Mouse (Mus musculus) CD8-positive naive resting alpha-beta T cell, adult 2 months (primary cell): ENCODE results near the gene Lrmda.

ENCODE experiments used
- DNase-seq, 2 experiments: peaks; one replicate each; pipeline ENCODE4 v3.0.0; 2022; ENCODE audit warnings: low read depth in 2 of 2, low spot score in 2 of 2

Lrmda gene

GRCm38 (mm10) chr14:22382101-22382500, 362.6 kb downstream of the Lrmda start:
- no peak for DNase-seq

DNA sequence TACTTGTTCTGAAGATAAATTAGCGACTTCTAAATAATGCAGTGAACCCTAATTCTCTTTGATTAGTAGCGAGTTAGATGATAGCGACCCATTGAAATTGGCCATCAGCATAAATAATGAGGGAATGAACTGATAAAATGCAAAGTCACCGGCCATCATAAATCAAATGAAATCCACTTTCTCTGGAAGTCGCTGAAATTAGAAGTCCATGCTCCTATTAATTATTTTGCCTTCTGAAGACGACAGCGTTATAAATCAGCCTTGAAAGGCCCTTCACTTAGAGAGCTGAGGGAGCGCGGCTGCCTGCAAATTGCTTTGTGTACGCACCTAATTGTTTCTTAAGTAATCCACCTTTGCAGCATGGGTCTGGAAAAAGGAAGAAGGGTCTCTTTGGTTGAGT, 374.1 kb downstream of the Lrmda start:
- no peak for DNase-seq

DNA sequence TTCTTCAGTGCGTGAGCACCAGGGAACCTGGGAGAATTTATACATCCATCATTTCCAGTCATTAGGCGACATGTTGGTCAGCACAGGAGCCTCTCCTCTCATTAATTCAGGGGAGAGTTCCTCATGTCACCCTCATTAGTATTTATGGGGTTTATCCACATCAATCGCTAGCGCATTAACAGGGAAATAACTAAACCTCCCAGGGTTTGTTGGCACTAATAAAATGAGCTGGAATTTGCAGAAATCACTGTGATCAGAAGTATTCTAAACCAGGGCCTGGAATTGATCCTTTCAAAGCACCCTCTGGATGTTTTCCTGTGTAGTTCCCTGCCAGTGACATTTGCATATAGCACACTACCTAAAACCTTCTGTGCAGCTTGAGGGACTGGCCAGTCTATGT, 382.9 kb downstream of the Lrmda start:
- no peak for DNase-seq

GRCm38 (mm10) chr14:22406623-22407022, 387.1 kb downstream of the Lrmda start:
- no peak for DNase-seq

DNA sequence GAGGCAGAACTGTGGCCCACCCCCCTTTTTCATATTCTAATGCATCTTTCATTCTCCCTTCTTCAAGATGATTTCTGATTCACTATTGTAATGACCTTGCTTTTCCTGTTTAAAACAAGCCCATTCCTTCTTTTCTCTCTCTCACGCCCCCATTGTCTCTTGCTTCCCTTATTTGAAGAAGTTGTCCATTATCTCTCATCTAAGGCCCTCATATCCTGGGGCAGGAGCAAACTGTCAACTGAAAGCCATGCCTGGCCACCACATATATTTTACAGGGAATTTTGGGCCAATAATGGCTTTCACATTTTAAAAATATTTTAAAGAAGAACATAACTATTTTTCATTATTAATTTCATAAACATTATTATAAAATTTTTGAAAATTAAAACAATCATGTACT, 391.3 kb downstream of the Lrmda start:
- no peak for DNase-seq

DNA sequence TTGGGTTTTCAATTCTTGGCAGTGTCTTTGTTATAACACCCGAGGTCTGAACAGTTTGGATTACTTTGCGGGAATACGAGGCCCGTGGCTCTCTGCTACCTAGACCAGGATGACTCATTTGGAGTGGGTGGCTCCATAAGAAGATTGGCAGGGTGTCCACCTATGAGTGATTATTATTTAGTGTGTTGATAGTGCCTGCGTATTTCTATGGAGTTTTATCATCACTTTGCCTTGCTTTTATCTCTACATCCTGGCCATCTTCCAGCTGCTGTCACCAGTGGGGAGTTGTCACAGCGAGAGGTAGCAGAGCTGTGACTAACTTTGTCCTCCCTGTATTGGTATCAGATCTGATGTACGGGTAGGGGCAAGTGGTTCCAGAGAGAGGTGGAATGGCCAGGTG, 393.7 kb downstream of the Lrmda start:
- DNase-seq: no peak

DNA sequence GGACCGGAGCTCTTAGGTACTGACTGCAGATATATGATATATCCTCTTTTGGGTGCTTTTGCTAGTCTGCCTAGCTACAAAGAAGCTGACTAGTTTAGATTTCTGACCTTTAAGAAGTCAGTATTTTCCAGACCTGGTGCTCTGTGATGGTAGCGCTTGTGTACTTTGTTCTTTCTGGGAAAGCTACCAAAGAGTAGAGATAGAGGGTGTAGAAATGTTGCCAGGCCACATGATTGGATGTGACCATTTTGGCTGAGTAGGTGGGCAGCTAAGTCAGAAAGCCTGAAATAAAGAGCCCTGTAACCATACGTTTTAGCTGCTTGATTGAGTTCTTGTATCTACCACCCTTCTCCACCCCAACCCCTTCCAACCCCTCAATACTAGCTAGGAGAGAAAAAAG, 398.2 kb downstream of the Lrmda start:
- no peak for DNase-seq

DNA sequence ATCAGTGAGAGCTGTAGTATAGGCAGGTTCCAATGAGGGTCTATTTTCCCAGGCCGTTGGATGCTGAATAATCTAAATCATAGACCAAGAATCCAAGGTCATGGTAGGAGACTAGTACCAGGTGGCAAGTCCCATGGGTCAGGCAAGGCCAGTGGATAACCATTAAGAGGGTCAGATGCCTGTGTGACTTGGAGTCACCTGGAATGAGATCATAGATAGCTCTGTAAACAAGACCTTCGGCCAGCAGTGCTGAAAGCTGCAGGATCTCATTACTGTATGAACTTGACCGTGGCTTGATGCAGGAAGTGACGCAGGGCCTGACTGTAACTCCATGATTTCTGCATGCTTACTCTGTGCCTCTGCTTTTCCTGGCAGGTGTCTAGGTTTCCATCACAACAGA, 402.2 kb downstream of the Lrmda start:
- DNase-seq: no peak

DNA sequence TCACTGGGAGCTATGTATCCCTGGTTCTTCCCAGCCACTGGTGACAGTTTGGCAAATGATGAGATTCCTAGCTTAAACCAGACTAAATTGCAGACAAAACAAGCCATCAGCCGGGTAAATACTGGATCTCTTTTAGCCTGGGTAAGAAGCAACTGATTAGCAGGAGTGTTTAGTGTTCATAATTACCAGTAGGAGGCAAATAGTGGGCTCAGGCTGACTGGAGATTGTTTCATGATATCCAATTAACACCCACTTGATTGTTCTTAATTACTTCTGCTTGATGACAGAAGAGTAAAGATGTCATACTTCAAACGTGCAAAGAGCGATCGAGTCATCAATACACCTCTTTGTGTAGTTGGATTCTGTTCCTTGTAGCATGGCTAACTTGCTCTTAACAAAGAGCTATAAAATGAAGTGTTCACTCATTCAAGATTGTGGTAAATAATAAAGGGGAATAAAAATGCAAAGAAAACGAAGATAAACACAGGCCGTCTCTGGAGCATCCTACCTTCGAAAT, 405.6 kb downstream of the Lrmda start:
- no peak for DNase-seq

DNA sequence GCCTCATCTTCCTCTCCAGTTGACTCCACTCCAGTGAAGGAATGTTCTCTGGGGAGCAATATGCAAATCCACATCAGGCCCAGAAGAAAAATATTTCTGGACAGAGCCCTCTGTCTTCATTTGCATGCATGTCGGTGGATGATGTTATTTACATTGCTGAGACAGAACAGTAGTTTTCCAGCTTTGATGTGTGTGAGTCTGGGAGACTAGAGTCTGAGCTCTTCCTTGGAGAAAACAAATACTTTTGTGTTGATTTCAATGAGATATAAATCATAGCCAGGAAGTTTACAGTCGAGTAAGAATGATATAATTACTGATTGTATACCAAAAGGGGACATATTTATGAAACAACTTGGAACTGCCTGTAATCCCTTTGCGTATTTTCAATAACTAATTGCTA, 415.9 kb downstream of the Lrmda start:
- DNase-seq: no peak

- DNase-seq: no peak
Measured at GRCm38 (mm10) chr14:22435860-22436377, 416.4 kb downstream of the Lrmda start.

DNA sequence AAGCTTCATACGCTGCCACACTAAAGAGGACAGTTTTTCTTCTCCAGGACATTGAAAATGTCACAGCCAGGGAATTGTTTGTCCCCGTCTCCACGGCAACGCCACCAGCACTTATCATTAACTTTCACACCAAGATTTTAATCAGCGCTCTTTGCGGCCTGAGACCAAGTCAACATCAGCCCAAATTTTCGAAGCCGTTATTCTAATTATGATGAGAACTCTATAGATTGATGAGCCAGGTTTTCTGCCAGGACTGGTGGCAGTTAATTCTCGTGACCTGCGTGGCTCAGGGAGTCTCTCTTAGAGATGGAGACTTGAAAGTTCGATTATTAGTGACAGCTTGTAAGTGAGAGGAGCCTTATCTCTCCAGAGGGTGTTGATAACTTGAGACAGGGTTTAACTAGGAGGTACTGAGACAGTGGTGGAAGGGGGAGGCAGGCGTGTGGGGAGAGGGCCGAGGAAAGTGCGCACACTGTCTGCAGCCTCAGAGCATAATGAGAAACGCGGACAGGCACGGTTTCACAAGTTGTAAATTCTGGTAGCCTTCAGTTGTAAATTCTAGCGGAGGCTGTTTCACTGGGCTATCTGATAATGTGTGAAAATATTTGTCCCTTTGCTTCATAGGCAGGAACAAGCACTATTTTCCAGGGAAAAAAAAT, 421.0 kb downstream of the Lrmda start:
- DNase-seq: no peak

GRCm38 (mm10) chr14:22441859-22442447, 422.4 kb downstream of the Lrmda start:
- no peak for DNase-seq

GRCm38 (mm10) chr14:22442719-22443118, 423.2 kb downstream of the Lrmda start:
- no peak for DNase-seq

DNA sequence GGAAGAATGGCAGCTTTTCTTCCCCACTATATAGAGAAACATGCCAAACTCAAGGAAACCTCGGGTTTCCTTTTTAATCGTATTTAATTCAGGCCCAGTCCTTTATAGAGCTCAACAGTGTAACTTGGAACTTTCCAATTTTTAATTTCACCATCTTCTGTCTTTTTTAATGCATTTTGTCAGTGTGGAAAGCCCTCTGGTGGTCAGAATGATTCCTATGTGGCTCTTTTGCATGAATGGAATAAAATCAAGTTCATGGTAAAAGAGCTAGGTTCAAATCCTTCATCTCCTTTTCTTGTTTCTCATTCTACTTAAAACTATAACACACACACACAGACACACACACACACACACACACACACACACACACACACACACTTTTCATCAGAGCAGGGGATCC, 425.0 kb downstream of the Lrmda start:
- no peak for DNase-seq

DNA sequence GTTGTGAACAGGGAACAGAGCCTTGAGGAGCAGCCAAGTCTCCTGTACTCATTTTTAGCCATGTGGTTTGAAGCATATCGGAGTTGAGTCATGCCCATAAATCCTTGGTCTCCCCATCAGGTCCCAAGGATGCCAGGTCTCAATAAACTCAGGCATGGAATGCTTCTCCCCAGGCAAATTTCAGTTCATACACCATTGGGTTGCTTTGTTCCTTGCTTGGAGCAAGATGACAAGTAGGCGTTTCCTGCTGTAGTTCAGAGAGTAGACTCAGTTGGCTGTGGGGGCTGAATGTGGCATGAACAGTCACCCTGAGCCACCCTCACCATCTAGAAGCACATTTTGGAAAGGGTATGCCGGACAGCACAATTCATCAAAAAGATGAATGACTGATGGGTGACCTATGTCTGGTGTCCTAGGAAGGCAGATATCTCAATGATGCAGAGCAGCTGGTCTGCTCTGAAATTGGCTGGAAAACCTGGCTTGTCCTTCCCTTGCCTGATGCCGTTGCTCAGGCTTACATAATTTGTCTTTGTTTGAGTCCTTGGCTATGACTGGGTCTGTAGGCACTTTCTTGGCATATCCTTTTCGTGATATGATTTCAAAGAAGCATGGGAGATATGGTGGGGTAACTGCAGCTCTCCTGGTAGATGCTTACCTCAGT, 425.8 kb downstream of the Lrmda start:
- DNase-seq: no peak

DNA sequence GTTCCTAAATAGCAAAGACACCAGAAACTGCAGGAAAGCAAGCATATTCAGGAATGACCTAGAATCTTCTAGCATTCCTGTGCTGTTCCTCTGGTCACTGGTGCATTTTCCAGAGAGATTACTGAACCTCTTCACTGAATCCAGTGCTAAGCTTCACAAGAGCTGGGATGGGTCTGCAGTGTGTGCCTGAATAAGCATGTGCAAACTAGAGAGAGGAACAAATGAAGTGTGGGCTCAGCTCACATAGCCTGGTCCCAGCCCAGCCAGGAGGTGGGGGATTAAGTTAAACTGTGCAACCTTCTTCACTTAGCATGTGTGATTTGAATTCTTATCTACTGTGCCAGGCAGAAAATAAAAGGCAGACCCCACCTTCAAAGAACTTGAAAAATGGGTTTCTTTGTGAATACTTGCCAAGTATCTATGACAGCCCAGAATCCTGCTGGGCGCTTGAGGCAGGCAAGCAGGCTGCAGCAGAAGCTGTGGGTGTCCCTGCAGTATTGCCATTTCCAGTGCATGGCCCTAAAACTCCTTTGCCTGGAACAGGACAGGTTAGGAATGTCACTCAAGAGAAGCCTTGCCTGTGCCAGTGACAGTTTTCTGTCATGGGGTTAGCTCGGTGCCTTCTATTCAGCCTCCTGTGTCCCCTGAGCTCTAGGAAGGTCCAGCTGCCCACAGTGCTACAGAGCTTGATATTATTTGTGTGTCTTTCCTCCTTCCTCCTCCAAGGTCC, 426.5 kb downstream of the Lrmda start:
- no peak for DNase-seq

- no peak for DNase-seq
Measured at GRCm38 (mm10) chr14:22451603-22452002, 432.1 kb downstream of the Lrmda start.

DNA sequence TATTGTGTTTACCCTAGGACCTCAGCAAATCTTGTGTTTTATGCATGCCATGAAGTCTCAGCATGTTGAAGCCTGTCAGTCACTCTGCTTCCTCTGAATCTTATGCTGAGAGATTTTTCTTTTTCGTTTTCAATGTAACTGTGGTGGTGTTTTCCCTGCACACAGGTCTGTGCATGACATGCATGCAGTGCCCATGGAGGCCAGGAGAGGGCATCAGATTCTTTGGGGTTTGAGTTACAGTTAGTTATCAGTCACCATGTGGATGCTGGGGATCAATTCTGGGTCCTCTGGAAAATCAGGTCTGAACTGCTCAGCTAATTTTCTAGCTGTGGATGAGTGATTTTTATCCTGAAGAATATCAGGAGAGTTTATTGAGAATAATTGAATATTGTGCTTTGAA, 444.8 kb downstream of the Lrmda start:
- DNase-seq: no peak

GRCm38 (mm10) chr14:22471041-22471440, 451.5 kb downstream of the Lrmda start:
- no peak for DNase-seq

GRCm38 (mm10) chr14:22473451-22473850, 453.9 kb downstream of the Lrmda start:
- no peak for DNase-seq

DNA sequence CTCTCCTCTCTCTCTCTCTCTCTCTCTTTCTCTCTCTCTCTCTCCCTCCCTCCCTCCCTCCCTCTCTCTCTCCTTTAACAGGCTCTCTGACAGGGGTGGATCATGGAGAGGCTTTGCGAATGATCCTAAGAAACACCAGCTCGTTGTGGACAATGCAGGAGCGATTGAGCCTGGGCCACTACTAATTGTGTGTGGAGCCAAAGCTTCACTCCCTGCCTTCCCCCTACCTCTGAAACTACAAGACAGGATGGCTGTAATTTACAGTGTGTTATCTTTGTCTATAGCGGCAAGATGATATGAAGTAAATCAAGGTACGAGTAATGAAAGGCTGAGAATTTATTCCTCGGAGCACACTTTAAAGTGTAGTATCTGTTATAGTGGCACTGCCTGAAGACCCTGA, 454.5 kb downstream of the Lrmda start:
- no peak for DNase-seq
